Mouse (Mus musculus) C2C12 (cell line): ENCODE results near the gene Kif2c. TPM values are rescaled to one million over a fixed set of nuclear protein-coding genes. Genes with fewer than 3 reads are reported as not detected.

ENCODE experiments used
- H3K27me3 ChIP-seq: one replicate; pipeline ENCODE4 v1.6.1; 2011; ENCODE audit not compliant: control insufficient read depth, insufficient read depth, insufficient read length
- H3K36me3 ChIP-seq: one replicate; pipeline ENCODE4 v1.6.1; 2011; ENCODE audit not compliant: control insufficient read depth, insufficient read depth
- H3K4me3 ChIP-seq: one replicate; pipeline ENCODE4 v1.5.1; 2011; ENCODE audit warnings: mild to moderate bottlenecking, control low read depth; ENCODE audit not compliant: poor library complexity, insufficient read depth, severe bottlenecking
- H3K79me2 ChIP-seq: one replicate; pipeline ENCODE4 v1.6.1; 2011; ENCODE audit not compliant: control insufficient read depth, insufficient read depth
- H3K79me3 ChIP-seq: one replicate; pipeline ENCODE4 v1.6.1; 2011; ENCODE audit warnings: low read depth, control low read depth
- H3ac ChIP-seq: one replicate; pipeline ENCODE3; 2011; ENCODE audit warnings: low read depth; ENCODE audit not compliant: control insufficient read depth, insufficient read length
- CEBPB ChIP-seq: IDR thresholded peaks from one replicate; pipeline ENCODE4 v1.6.1; 2011; ENCODE audit warnings: low read depth, mild to moderate bottlenecking, control low read depth, moderate library complexity
- CTCF ChIP-seq: IDR thresholded peaks from one replicate; pipeline ENCODE4 v1.5.1; 2011; ENCODE audit not compliant: control insufficient read depth, insufficient read depth, insufficient read length
- FOSL1 ChIP-seq: IDR thresholded peaks from one replicate; pipeline ENCODE4 v1.8.0; 2011; ENCODE audit warnings: mild to moderate bottlenecking, low read length; ENCODE audit not compliant: poor library complexity, insufficient read depth, severe bottlenecking
- MAX ChIP-seq: IDR thresholded peaks from one replicate; pipeline ENCODE4 v1.6.1; 2011; ENCODE audit warnings: mild to moderate bottlenecking, control low read depth
- MYOD1 ChIP-seq: IDR thresholded peaks from one replicate; pipeline ENCODE4 v1.6.1; 2011; ENCODE audit warnings: low read depth; ENCODE audit not compliant: control insufficient read depth, insufficient read length
- MYOG ChIP-seq: IDR thresholded peaks from one replicate; pipeline ENCODE4 v1.6.1; 2011; ENCODE audit not compliant: control insufficient read depth, insufficient read length; ENCODE audit errors: extremely low read depth
- USF1 ChIP-seq: IDR thresholded peaks from one replicate; pipeline ENCODE4 v1.6.1; 2011; ENCODE audit warnings: low read depth, mild to moderate bottlenecking, control low read depth, moderate library complexity
- polyA plus RNA-seq: library from polyadenylated mRNA; unstranded; fragments of >200 nt; fragmentation: generic; extraction: Trizol; gene quantifications from one replicate; pipeline ENCODE4 v1.2.1, GENCODE M21; 2012; ENCODE audit warnings: missing spikeins

Gene Kif2c
- polyA plus RNA-seq, 1 experiment, result 49.2 TPM

- no peak overlapping the region for H3K4me3 ChIP-seq
- no peak overlapping the region for H3ac ChIP-seq
- TF ChIP-seq CTCF (peak; percentile 70), USF1 (no peak), MYOG (no peak)
- H3K36me3 ChIP-seq, result peaks cover 18% of the 10 kb centered on the region
- H3K27me3 ChIP-seq, result no peaks in the 10 kb centered on the region
- peaks cover under 1% of the 10 kb centered on the region for H3K79me2 ChIP-seq
- no peaks in the 10 kb centered on the region for H3K79me3 ChIP-seq
Observed at GRCm38 (mm10) chr4:117146176-117146575, 36.3 kb downstream of the Kif2c start.

DNA sequence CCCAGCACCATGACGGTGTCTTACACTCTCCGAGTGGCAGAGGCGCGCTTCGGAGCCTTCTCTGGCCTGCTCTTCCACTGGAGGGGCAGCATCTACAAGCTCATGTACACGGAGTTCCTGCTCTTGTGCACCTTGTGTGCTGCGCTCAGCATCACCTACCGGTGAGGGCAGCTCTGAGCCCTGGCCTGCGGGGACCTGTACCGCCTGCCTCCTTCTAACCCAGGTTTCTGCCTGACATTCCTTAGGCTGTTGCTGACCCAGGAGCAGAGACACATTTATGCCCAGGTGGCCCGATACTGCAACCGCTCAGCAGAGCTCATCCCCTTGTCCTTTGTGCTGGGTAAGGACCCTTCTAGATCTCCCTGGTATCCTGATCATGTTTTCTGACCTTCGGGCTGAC is 37.2 kb downstream of the Kif2c start:
- TF ChIP-seq CEBPB, result no peak
- TF ChIP-seq MYOG, result no peak
- no peak for TF ChIP-seq USF1
- no peak for TF ChIP-seq MYOD1
- TF ChIP-seq CTCF, result no peak
- TF ChIP-seq FOSL1, result no peak
- TF ChIP-seq MAX, result no peak
- Histone ChIP-seq H3K79me2 (no peaks in the 10 kb centered on the region), H3ac (no peak overlapping the region), H3K36me3 (peaks cover 8% of the 10 kb centered on the region), H3K79me3 (no peaks in the 10 kb centered on the region), H3K27me3 (no peaks in the 10 kb centered on the region), H3K4me3 (no peak overlapping the region)

DNA sequence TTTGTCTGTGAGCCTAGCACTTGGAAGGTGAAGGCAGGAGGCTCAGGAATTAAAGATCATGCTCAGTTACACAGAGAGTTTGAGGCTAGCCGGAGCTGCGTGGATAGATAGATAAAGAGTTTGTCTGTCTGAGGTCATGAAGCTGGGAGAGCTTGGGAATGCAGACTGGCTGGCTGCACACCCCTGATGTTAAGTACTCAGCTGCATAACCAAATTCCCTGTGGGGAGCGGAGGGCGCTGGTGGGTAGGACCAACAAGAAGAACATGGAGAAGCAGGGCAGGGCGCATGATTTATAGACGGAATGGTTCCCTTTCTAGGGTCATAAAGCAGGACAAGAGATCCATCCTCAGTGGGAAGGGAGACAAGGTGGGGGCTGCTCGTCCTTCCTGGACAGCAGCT is 39.4 kb downstream of the Kif2c start:
- TF ChIP-seq MAX, result no peak
- no peak for TF ChIP-seq MYOG
- TF ChIP-seq CTCF, result no peak
- no peak for TF ChIP-seq CEBPB
- no peak for TF ChIP-seq MYOD1
- no peak for TF ChIP-seq FOSL1
- TF ChIP-seq USF1, result no peak
- H3K79me2 ChIP-seq, result no peaks in the 10 kb centered on the region

GRCm38 (mm10) chr4:117140613-117141012 is 41.8 kb downstream of the Kif2c start:
- Histone ChIP-seq H3ac (no peak overlapping the region), H3K79me3 (no peaks in the 10 kb centered on the region), H3K36me3 (no peaks in the 10 kb centered on the region), H3K79me2 (no peaks in the 10 kb centered on the region), H3K27me3 (no peaks in the 10 kb centered on the region), H3K4me3 (no peak overlapping the region)
- TF ChIP-seq FOSL1 (no peak), CEBPB (no peak), MYOG (no peak), USF1 (no peak), CTCF (no peak), MAX (no peak), MYOD1 (no peak)

More for the DNA sequence above, 39.4 kb downstream of the Kif2c start:
- no peaks in the 10 kb centered on the region for H3K36me3 ChIP-seq
- no peak overlapping the region for H3K4me3 ChIP-seq
- H3K79me3 ChIP-seq, result no peaks in the 10 kb centered on the region
- H3K27me3 ChIP-seq, result no peaks in the 10 kb centered on the region
- no peak overlapping the region for H3ac ChIP-seq

- Histone ChIP-seq H3K79me2 (no peaks in the 10 kb centered on the region), H3K36me3 (no peaks in the 10 kb centered on the region), H3ac (no peak overlapping the region), H3K27me3 (no peaks in the 10 kb centered on the region), H3K79me3 (no peaks in the 10 kb centered on the region), H3K4me3 (no peak overlapping the region)
- TF ChIP-seq MAX (peak; percentile 97), USF1 (peak; percentile 94), MYOG (no peak), CEBPB (no peak), CTCF (peak; percentile 20)
Observed at GRCm38 (mm10) chr4:117139217-117139612, 43.2 kb downstream of the Kif2c start.

DNA sequence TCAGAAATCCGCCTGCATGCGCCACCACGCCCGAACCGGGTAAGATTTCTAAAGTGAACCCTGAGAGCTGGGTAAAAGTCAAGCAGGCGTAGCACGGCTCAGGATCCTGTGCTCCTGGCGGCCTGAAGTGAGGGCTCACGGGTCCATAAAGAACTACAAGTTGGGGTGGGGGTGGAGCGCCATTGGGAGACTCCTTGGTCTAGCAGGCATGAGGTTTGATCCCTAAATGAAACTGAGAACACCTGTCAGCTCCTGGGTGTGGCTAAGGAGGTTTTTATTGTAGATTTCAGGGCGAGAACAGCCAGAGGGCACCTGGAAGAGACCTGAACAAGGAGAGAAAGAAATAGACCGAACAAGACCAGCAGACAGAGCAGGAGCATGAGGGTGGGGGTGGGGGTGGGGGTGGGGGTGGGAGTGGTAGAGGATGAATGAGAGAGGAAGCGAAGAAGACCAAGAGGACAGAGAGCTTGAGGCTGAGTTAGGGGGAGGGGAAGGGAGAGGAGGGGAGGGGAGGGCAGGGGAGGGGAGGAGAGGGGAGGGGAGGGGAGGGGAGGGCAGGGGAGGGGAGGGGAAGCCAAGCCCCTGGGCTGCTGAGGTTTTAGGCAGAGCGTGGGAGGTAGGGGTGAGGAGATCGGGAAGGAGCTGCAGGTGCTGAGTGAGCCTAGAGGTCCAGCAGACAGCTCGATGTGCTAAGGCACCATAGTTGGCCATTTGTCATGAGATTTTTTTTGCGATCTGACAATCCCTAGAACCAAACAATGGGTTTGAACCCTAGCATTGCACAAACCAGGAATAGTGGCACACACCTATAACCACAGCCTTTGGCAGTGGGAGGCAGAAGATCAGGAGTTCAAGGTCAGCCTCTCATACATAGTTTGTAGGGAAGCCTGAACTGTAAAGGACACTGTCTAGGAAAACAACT is 43.9 kb downstream of the Kif2c start:
- TF ChIP-seq FOSL1 (no peak), CTCF (no peak), MYOG (no peak), USF1 (no peak), MYOD1 (no peak), CEBPB (no peak), MAX (no peak)
- H3K79me2 ChIP-seq, result peaks cover 2% of the 10 kb centered on the region
- H3ac ChIP-seq, result no peak overlapping the region
- H3K4me3 ChIP-seq, result no peak overlapping the region
- H3K27me3 ChIP-seq, result no peaks in the 10 kb centered on the region
- no peaks in the 10 kb centered on the region for H3K79me3 ChIP-seq
- no peaks in the 10 kb centered on the region for H3K36me3 ChIP-seq
